Comparison of ENCODE assay signal across 23 mouse cellular contexts in genomic region chr7:100780192-100780591, GRCm38 (mm10).
A peak's percentile ranks its signal among the peaks of the same experiment; 100 is the strongest.
DNase-seq lines count a peak whose midpoint lies in the region; ATAC-seq and TF ChIP-seq lines count a peak whose summit lies in the region.
"Had no signal": no experiment of that assay in that cellular context is flagged by ENCODE, and none has a peak within 500 bp of the region (broad histone marks: within the 10 kb centered on the region; RNA-seq: fewer than 3 reads in every experiment).

No protein-coding gene starts in this region.

- no peaks in the 10 kb centered on the region for H3K9me3 ChIP-seq in liver, postnatal 0 days (ENCODE audit: low read length)
- H3K9me3 ChIP-seq in liver, embryonic 12.5 days (replicated peaks), result no peaks in the 10 kb centered on the region
- H3K9me3 ChIP-seq in stomach, postnatal 0 days (ENCODE audit: control insufficient read depth, low read length), result no peaks in the 10 kb centered on the region
- H3K9me3 ChIP-seq: embryonic facial prominence, embryonic 15.5 days; forebrain, embryonic 12.5 days; hindbrain, embryonic 13.5 days had no signal

- no peaks in the 10 kb centered on the region for H3K27me3 ChIP-seq in liver, postnatal 0 days (ENCODE audit: insufficient read depth, low read length)
- H3K27me3 ChIP-seq in liver, embryonic 12.5 days (replicated peaks), result no peaks in the 10 kb centered on the region
- no peaks in the 10 kb centered on the region for H3K27me3 ChIP-seq in stomach, postnatal 0 days (ENCODE audit: control insufficient read depth, insufficient read depth, low read length)
- H3K27me3 ChIP-seq: embryonic facial prominence, embryonic 15.5 days; forebrain, embryonic 12.5 days; hindbrain, embryonic 13.5 days had no signal

- H3K4me3 ChIP-seq in liver, postnatal 0 days (ENCODE audit: low read depth, low read length), result no peak overlapping the region
- no peak overlapping the region for H3K4me3 ChIP-seq in liver, embryonic 12.5 days
- no peak overlapping the region for H3K4me3 ChIP-seq in layer of hippocampus, adult 2 months
- H3K4me3 ChIP-seq in stomach, postnatal 0 days (ENCODE audit: low read depth, low read length), result no peak overlapping the region
- H3K4me3 ChIP-seq: embryonic facial prominence, embryonic 15.5 days; forebrain, embryonic 12.5 days; hindbrain, embryonic 13.5 days had no signal

- no peak overlapping the region for H3K9ac ChIP-seq in liver, postnatal 0 days (replicated peaks)
- no peak overlapping the region for H3K9ac ChIP-seq in liver, embryonic 12.5 days
- H3K9ac ChIP-seq in stomach, postnatal 0 days (ENCODE audit: low read length), result no peak overlapping the region
- H3K9ac ChIP-seq: embryonic facial prominence, embryonic 15.5 days; forebrain, embryonic 12.5 days; hindbrain, embryonic 13.5 days had no signal

- no peaks in the 10 kb centered on the region for H3K36me3 ChIP-seq in liver, postnatal 0 days (replicated peaks; ENCODE audit: insufficient read depth, low read length)
- H3K36me3 ChIP-seq in liver, embryonic 12.5 days, result no peaks in the 10 kb centered on the region
- H3K36me3 ChIP-seq in stomach, postnatal 0 days (ENCODE audit: control insufficient read depth, insufficient read depth, low read length), result no peaks in the 10 kb centered on the region
- H3K36me3 ChIP-seq: embryonic facial prominence, embryonic 15.5 days; hindbrain, embryonic 13.5 days had no signal

- peak overlapping the region; percentile 9; the same call in 1 of the 2 replicates for H3K4me2 ChIP-seq in liver, postnatal 0 days (ENCODE audit: low read depth, low read length)
- H3K4me2 ChIP-seq in liver, embryonic 12.5 days, result no peak overlapping the region
- no peak overlapping the region for H3K4me2 ChIP-seq in stomach, postnatal 0 days (replicated peaks; ENCODE audit: low read depth)
- H3K4me2 ChIP-seq: embryonic facial prominence, embryonic 15.5 days; forebrain, embryonic 12.5 days; hindbrain, embryonic 13.5 days had no signal

- no peak for ATAC-seq in liver, postnatal 0 days
- no peak for ATAC-seq in liver, embryonic 12.5 days
- peak; percentile 73 for ATAC-seq in granulocyte monocyte progenitor cell, adult 5-6 weeks (replicated peaks; ENCODE audit: poor library complexity, severe bottlenecking)
- peak; percentile 64 for ATAC-seq in megakaryocyte-erythroid progenitor cell, adult 5-6 weeks (replicated peaks; ENCODE audit: low FRiP score, low TSS enrichment, poor library complexity, severe bottlenecking)
- ATAC-seq in stomach, postnatal 0 days (ENCODE audit: low FRiP score, low TSS enrichment), result no peak
- ATAC-seq: CD4-positive, CD25-positive, alpha-beta regulatory T cell, adult 4 months; forebrain, embryonic 16.5 days; hindbrain, postnatal 0 days had no signal

- no peak for TF ChIP-seq CTCF in liver, postnatal 0 days (IDR thresholded peaks at IDR 0.05; ENCODE audit: low read depth)
- TF ChIP-seq CTCF in layer of hippocampus, adult 2 months (conservative IDR thresholded peaks at IDR 0.05), result no peak
- TF ChIP-seq CTCF in stomach, postnatal 0 days (IDR thresholded peaks at IDR 0.05; ENCODE audit: low read depth), result no peak

- H3K27ac ChIP-seq in liver, postnatal 0 days (ENCODE audit: low read depth), result no peak overlapping the region
- no peak overlapping the region for H3K27ac ChIP-seq in liver, embryonic 12.5 days
- no peak overlapping the region for H3K27ac ChIP-seq in layer of hippocampus, adult 2 months
- H3K27ac ChIP-seq in stomach, postnatal 0 days (replicated peaks), result no peak overlapping the region
- H3K27ac ChIP-seq: embryonic facial prominence, embryonic 15.5 days; forebrain, embryonic 12.5 days; hindbrain, embryonic 13.5 days; hindbrain, postnatal 0 days had no signal

- no peak for TF ChIP-seq EP300 in liver, postnatal 0 days (IDR thresholded peaks at IDR 0.05; ENCODE audit: low read depth)
- TF ChIP-seq EP300 in stomach, postnatal 0 days (optimal IDR thresholded peaks at IDR 0.05), result no peak

- no peak for DNase-seq in liver, postnatal 0 days
- peak; percentile 77 for DNase-seq in MEL-GATA-1-ER (ENCODE audit: extremely low read depth, low read depth)
- DNase-seq in layer of hippocampus, adult 2 months (ENCODE audit: low spot score in 2 of 2), result no peak
- DNase-seq in stomach, postnatal 0 days (ENCODE audit: low spot score), result no peak
- DNase-seq in spleen, postnatal 14 days (ENCODE audit: low spot score in 2 of 2), result no peak
- DNase-seq: adrenal gland, adult 8-10 months; adrenal gland, postnatal 36 days; B cell, adult 2 months; cerebellum, adult 2 months; cerebellum, postnatal 10 days; embryo, embryonic 11 days; gastrocnemius, postnatal 14 days; heart, postnatal 10 days; heart, postnatal 4 days had no signal

- peaks cover 6% of the 10 kb centered on the region; the same call in 1 of the 2 replicates for H3K4me1 ChIP-seq in liver, postnatal 0 days (ENCODE audit: insufficient read depth)
- H3K4me1 ChIP-seq in liver, embryonic 12.5 days, result peaks cover 26% of the 10 kb centered on the region
- no peaks in the 10 kb centered on the region for H3K4me1 ChIP-seq in stomach, postnatal 0 days (replicated peaks; ENCODE audit: control insufficient read depth, insufficient read depth)

- 44% methylated on average over 7 of the region's 7 CpGs for WGBS in liver, postnatal 0 days (ENCODE audit: insufficient replicate concordance)
- 47% methylated on average over 7 of the region's 7 CpGs for WGBS in liver, embryonic 12.5 days (ENCODE audit: insufficient replicate concordance)
- WGBS in stomach, postnatal 0 days, result 81% methylated on average over 7 of the region's 7 CpGs

Comparison
In these comparisons a context has a peak if more than half of its experiments do, and no peak if none do; other contexts are left out.
1. ATAC-seq: peak in granulocyte monocyte progenitor cell, adult 5-6 weeks (single experiment) and megakaryocyte-erythroid progenitor cell, adult 5-6 weeks (single experiment); none in liver, postnatal 0 days (single experiment), liver, embryonic 12.5 days (single experiment) and stomach, postnatal 0 days (single experiment).